Mouse (Mus musculus): ENCODE results near the gene Sdk2.

Gene Sdk2

GRCm38 (mm10) chr11:113927826-113928225, 139.0 kb downstream of the Sdk2 start:
- no peak for DNase-seq

DNA sequence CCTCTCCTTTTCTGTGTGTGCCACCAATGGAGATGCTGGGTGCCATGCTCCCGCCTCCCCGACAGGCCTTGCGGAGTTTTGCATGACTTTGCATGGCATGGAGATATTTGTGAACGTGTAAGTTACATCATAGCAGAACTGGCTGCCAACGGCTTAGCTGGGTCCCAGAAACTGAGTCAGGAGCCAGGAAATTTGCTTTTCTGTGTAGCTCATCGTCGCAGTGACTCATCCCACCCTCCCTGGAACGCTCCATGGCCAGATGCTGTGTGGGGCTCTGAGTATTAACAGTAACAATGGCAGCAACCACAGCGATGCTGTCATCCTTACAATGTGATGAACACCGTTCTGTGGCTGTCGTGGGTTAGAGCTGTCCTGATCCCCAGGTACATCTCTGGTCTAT, 139.6 kb downstream of the Sdk2 start:
- peak in 1 of 2 experiments; percentile 2 for DNase-seq

DNA sequence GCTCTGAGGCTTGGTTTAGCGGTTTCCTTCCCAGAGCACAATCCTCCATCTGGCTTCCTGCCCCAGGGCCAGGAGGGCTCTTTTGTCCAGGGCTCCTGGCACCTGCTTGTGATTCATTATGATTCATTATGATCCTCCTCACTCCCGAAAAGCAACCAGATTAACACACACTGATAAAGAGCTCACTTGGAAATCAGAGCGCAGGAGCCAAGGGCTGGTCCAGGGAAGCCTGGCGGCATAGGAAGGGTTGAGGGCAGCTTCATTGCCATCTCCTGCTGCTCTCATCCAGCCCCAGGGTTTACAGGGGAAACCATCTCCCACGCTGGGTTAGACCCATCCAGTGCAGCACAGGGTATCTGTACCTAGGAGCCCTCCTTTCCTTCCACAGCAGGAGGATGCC, 143.7 kb downstream of the Sdk2 start:
- DNase-seq = no peak

- no peak for DNase-seq
Measured at GRCm38 (mm10) chr11:113903131-113903860, 163.6 kb downstream of the Sdk2 start.

DNA sequence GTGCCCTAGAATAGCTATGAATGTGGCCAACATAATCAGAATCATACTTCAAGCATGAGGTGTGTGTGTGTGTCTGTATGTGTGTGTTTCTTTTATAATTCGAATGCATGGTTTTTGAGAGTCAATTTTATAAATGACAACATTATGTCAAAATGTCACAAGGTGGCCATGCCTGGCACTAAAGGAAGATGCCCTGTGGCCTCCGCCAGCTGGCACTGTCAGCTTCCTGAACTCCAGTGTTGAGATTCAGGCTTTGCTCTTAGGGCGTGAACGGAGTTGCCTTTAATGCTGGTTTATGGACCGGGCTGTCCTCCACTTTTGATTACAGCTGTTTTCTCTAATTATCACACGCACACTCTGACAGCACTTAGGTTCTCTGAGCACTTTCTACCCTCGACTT, 164.9 kb downstream of the Sdk2 start:
- DNase-seq = no peak

DNA sequence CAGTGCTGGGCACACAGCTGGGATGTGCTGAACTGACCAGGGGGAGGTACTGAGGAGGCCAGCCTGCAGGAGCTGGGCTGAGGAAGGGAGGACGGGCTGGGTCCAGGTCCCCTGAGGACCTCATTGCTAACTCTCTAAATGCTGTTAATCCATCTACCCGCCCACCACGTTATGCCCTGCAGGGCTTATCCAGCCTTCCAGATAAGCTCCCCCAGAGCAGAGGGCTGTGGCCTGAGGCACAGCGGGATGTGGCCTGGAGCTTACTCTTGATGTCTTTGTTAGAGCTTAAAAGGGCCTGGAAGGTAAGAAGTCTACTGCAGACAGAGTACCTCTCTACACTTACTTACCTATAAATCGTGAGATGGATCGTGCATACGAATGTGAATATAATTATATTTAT, 168.2 kb downstream of the Sdk2 start:
- DNase-seq = no peak

GRCm38 (mm10) chr11:113896006-113896405, 170.8 kb downstream of the Sdk2 start:
- no peak for DNase-seq

DNA sequence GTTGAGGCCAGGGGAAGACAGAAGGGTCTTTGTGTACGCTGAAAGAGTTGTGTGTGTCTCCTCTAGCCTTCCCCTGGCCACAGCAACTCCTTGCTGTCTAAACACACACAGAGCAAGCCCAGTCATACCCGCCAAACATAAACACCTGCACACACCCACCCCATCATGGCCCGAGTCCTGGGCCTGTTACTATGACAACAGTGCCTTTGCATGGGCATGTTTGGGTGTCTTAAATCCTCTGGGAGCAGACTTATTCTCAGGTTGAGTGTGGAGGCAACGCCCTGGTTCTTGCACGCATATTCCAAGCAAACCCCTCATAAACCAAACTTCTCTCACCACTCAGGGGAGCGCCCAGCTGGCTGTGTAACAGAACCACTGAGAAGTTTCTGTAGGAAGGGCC, 173.9 kb downstream of the Sdk2 start:
- DNase-seq = no peak

- DNase-seq = no peak
Measured at GRCm38 (mm10) chr11:113892067-113892466, 174.8 kb downstream of the Sdk2 start.

DNA sequence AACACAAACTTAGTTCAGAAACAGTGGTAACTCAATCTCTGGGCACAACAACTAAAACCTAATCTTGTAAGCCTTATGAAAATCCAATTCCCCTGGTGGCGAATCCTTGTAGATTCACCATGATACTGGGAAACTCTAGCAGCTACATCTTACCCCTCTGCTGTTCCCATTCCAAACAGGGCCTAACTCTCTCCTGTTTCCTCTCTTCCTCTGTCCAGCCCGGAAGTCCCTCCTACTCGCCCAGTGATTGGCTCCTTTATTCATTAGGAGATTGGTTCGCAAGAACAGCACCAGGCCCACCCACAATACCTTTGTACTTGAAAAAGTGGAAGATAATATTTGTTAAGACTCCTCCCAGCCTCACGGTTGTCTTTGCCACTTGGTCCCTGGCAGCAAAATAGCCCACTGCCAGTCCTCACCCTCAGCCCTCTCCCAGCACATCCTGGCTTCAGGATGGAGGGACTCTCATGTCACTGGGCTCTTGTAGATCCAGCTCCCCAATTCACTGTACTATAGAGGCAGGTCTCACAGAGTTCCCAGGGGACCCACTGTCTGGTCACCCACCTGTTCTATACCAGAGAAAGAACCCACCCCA, 178.6 kb downstream of the Sdk2 start:
- DNase-seq = no peak

GRCm38 (mm10) chr11:113886299-113886698, 180.5 kb downstream of the Sdk2 start:
- DNase-seq = peak in 1 of 2 experiments; percentile 3

GRCm38 (mm10) chr11:113884962-113885361, 181.9 kb downstream of the Sdk2 start:
- DNase-seq = no peak

GRCm38 (mm10) chr11:113883031-113883430, 183.8 kb downstream of the Sdk2 start:
- no peak for DNase-seq

DNA sequence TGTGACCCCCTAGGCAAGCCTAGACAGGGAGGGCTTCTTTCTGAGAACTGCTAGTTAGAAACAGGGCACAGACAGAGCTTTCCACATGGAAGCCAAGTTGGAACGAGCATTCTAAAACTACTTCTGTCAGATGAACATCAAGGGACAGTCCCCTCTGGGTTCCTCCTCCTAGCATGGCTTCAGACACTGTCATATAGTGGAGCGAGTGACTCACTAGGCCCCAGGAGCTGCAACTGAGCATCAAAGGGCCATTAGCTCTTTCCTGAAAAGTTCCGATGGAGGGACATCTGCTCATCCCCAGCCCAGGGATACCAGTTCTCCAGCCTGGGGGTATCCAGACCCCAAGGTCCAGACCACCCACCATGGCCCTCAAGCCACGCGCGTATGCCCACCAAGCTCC, 185.0 kb downstream of the Sdk2 start:
- DNase-seq = no peak

DNA sequence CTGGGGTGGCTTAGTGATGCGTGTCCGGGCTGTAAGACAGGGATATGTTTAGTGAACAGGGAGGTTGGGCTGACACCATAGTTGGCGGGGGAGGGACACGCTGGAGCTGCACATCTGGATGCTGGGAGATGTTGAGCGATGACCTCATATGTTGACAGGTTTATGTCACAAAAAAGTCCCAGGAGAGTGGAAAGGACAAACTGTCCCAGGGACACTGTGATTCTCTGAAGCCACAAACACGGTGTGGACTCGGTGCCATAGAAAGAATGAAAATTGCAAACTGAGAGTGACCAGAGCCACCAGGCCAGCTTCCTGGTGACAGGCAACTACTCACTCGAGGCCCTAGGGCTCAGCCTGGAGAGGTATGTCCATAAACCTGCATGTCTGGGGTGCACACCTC, 199.8 kb downstream of the Sdk2 start:
- DNase-seq = no peak

DNA sequence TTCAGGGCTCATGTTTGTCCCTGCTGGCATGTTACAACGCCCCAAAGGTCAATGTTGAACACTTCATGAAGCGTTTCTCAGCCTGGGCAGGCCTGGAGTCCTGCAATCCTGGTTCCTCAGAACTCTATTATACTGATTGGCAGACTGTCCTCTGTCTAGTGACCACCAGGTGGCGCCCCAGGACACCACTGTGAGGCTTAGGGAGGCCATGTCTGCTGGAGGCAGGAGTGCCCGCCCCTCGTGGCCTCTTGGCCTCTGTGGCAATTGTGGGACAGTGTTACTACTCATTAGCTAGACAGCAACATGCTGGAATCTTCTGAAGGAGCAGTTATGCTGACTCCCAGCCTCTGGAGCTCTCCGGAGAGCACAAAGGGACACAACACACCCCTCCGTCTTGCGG, 201.2 kb downstream of the Sdk2 start:
- peak; percentile 74 to 82 for DNase-seq

GRCm38 (mm10) chr11:113863408-113863807, 203.4 kb downstream of the Sdk2 start:
- no peak for DNase-seq

DNA sequence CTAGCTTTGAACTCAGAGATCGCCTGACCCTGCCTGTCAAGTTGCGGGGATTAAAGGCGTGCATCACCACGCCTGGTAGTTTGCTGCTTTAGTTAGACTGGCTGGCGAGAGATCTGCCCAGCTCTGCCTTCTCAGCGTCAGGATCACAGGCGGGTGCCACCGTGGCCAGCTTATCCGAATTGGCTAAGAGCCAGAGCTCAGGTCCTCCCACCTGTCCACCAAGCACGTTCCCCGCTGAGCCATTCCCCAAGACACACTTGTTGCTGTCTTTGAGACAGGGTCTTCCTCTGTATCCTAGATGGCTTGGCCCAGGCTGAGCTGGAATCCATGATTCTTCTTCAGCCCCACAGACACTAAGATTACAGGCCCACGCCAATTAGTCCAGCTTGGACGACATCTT, 211.2 kb downstream of the Sdk2 start:
- DNase-seq = no peak

GRCm38 (mm10) chr11:113851750-113852149, 215.1 kb downstream of the Sdk2 start:
- DNase-seq = no peak

DNA sequence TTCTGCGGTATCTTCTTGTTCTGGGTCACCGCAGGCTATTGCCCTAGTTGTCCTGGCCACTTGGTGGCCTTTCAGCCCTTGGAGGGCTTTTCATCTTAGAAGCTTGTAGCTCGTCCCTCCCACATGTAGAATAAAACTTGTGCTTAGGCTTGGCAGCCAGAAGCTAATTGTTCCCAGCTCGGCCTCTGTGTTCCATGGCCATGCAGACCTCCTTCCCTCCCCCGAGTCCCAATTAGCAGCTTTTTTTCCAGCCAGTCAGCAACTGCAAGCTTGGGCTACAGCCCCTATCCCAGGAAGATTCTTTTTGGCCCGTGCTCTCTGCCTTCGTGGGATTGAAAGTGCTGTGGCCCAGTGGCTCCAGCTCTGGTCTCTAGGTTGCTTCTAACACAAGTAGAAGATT, 217.5 kb downstream of the Sdk2 start:
- DNase-seq = no peak

DNA sequence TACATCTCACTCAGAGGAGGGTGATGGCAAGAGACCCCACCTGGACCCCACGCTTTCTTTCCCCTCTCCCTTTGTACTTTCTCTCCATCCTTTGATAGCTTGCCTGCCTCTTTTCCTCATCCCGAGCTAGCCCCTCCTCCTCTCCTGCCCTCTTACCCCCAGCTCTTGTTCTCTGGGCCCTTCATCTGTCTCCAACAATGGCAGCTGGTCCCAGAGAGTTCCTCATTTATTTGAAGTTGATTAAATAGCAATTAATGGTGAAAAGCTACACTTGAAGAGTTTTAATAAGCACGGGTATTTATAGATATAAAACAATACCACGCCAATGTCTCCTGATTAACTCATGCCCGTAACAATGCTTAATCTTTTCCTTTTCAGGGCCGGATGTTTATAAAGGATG, 222.9 kb downstream of the Sdk2 start:
- no peak for DNase-seq

- no peak for DNase-seq
Measured at GRCm38 (mm10) chr11:113842879-113843278, 224.0 kb downstream of the Sdk2 start.

GRCm38 (mm10) chr11:113831608-113832007, 235.2 kb downstream of the Sdk2 start:
- DNase-seq = no peak

DNA sequence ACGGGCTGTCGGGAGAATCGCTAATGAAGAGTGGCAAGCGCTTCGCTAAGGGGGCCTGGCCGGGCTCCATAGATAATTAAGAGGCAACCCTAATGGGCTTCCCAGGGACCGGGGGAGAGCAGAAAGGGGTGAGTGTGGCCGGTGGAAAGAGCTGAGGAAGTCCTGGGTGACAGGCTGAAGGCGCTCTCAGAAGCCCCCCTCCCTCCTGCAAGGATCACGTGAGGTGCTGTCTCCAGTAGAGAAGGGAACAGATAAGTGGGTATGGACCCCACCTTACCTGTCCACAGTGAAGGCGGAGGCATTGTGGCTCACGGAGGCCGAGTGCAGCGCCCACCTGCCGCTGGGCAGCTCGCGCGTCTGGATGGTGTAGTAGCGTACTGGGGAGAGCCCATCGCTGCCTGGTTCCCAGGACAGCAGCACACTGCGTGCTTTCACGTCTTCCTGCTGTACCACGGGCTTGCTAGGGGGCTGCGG, 238.7 kb downstream of the Sdk2 start:
- no peak for DNase-seq

- DNase-seq = no peak
Measured at GRCm38 (mm10) chr11:113820005-113820404, 246.8 kb downstream of the Sdk2 start.
